Mouse (Mus musculus) small intestine, adult 2 months (tissue): Measurements from ENCODE around the gene D630039A03Rik. TPM values are rescaled to one million over a fixed set of nuclear protein-coding genes. Genes with fewer than 3 reads are reported as not detected.

Experiments
- H3K27ac ChIP-seq: fragments of 200-500 bp; 2 replicates; pipeline ENCODE4 v1.5.1; 2012; ENCODE audit warnings: low read depth, low read length, control low read depth, inconsistent platforms; ENCODE audit not compliant: insufficient read depth
- H3K27me3 ChIP-seq: fragments of 200-500 bp; 2 replicates; pipeline ENCODE4 v1.6.1; 2012; ENCODE audit warnings: mild to moderate bottlenecking, moderate library complexity, low read length, inconsistent platforms; ENCODE audit not compliant: control insufficient read depth, insufficient read depth
- H3K36me3 ChIP-seq: fragments of 200-500 bp; 2 replicates; pipeline ENCODE4 v1.6.1; 2012; ENCODE audit warnings: mild to moderate bottlenecking, low read length, control low read depth, inconsistent platforms; ENCODE audit not compliant: control insufficient read depth, insufficient read depth
- H3K4me1 ChIP-seq: fragments of 200-500 bp; 2 replicates; pipeline ENCODE4 v1.6.1; 2012; ENCODE audit warnings: low read length, inconsistent platforms, mixed read lengths; ENCODE audit not compliant: control insufficient read depth, insufficient read depth, insufficient read length
- H3K4me3 ChIP-seq: fragments of 200-500 bp; 2 replicates; pipeline ENCODE4 v1.5.1; 2012; ENCODE audit warnings: low read depth, mild to moderate bottlenecking, control low read depth, inconsistent platforms, low read length, moderate library complexity
- CTCF ChIP-seq: fragments of 200-500 bp; IDR thresholded peaks from 2 replicates; pipeline ENCODE4 v1.5.1; 2012; ENCODE audit warnings: low read depth, mild to moderate bottlenecking, control low read depth, inconsistent platforms, low read length, moderate library complexity, mixed read lengths; ENCODE audit not compliant: insufficient replicate concordance, insufficient read length; ENCODE audit errors: extremely low read depth
- POLR2A ChIP-seq: fragments of 200-500 bp; IDR thresholded peaks from 2 replicates; pipeline ENCODE4 v1.6.1; 2012; ENCODE audit warnings: low read depth, mild to moderate bottlenecking, control low read depth, inconsistent platforms, low read length, moderate library complexity
- WGBS: fragments of 180-500 bp; shearing (Covaris S2); methylation state at CpG from one replicate; pipeline ENCODE4 v1.1.7; 2018; 5-methylcytosine and 5-hydroxymethylcytosine counted together
- polyA plus RNA-seq: library from polyadenylated mRNA; depleted of rRNA; stranded (reverse); fragments of >200 nt; gene quantifications from 2 replicates; pipeline ENCODE4 v1.2.3, GENCODE M21; 2012; rRNA removed

Gene D630039A03Rik
- polyA plus RNA-seq, 1 experiment: 13.4 TPM

- H3K4me3 ChIP-seq: no peak overlapping the region
- WGBS: 86% methylated on average over 5 of the region's 5 CpGs
- no peaks in the 10 kb centered on the region for H3K36me3 ChIP-seq
- H3K4me1 ChIP-seq: no peaks in the 10 kb centered on the region
- no peak overlapping the region for H3K27ac ChIP-seq
- no peaks in the 10 kb centered on the region for H3K27me3 ChIP-seq
- TF ChIP-seq POLR2A: no peak
- TF ChIP-seq CTCF: no peak
Observed at GRCm38 (mm10) chr4:57879137-57879536, 37.0 kb downstream of the D630039A03Rik start.

DNA sequence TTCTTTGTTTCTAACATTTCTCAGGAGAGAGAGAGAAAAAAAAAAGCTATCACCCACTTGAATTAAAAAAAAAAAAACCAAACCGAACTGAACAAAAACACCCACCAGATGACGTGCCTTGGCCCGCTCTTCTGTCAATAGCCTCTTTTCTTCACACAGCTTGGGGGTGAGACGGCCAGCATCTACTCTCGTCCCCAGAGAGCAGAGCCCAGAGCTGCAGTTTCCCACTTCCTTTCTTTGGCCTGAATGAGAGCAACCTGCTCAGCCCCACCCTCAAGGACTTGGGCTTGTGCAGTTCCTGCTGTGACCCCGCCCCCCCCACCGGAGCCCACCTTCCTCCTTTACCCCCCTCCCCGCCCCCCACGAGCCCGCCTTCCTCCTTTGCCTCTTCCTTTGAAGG, 48.6 kb downstream of the D630039A03Rik start:
- H3K4me3 ChIP-seq: no peak overlapping the region
- no peaks in the 10 kb centered on the region for H3K27me3 ChIP-seq
- no peak for TF ChIP-seq CTCF
- no peak for TF ChIP-seq POLR2A
- H3K4me1 ChIP-seq: no peaks in the 10 kb centered on the region
- no peaks in the 10 kb centered on the region for H3K36me3 ChIP-seq
- H3K27ac ChIP-seq: no peak overlapping the region
- 54% methylated on average over 10 of the region's 10 CpGs for whole genome bisulfite sequencing

DNA sequence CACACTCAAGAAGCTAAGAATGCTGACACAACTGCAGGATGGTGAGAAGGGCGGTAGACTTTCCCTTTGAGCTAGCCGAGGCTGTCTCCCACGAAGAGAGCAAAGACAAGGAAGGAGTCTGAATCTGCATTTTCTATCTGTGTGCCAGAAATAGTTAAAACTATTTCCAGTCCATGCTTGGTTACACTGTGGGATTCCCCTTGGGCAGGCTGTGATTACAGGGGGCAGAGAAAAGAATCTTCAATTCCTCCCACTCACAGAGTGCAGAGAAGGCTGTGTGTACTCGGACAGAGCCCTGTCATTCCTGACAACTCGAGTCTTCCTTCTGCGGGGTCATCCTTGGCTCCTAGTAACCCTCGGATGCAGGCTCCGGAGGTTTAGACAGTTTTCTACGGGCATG, 49.1 kb downstream of the D630039A03Rik start:
- Histone ChIP-seq H3K27me3 (no peaks in the 10 kb centered on the region), H3K36me3 (no peaks in the 10 kb centered on the region), H3K4me1 (no peaks in the 10 kb centered on the region), H3K27ac (peak overlapping the region; percentile 35; the same call in 1 of the 2 replicates), H3K4me3 (no peak overlapping the region)
- TF ChIP-seq CTCF (no peak), POLR2A (no peak)
- 65% methylated on average over 9 of the region's 9 CpGs for WGBS

- no peak overlapping the region for H3K27ac ChIP-seq
- H3K27me3 ChIP-seq: no peaks in the 10 kb centered on the region
- peaks cover 2% of the 10 kb centered on the region; the same call in 1 of the 2 replicates for H3K4me1 ChIP-seq
- no peak overlapping the region for H3K4me3 ChIP-seq
- no peak for TF ChIP-seq CTCF
- 36% methylated on average over 2 of the region's 2 CpGs for WGBS
- H3K36me3 ChIP-seq: no peaks in the 10 kb centered on the region
Observed at GRCm38 (mm10) chr4:57866088-57866487, 50.0 kb downstream of the D630039A03Rik start.

DNA sequence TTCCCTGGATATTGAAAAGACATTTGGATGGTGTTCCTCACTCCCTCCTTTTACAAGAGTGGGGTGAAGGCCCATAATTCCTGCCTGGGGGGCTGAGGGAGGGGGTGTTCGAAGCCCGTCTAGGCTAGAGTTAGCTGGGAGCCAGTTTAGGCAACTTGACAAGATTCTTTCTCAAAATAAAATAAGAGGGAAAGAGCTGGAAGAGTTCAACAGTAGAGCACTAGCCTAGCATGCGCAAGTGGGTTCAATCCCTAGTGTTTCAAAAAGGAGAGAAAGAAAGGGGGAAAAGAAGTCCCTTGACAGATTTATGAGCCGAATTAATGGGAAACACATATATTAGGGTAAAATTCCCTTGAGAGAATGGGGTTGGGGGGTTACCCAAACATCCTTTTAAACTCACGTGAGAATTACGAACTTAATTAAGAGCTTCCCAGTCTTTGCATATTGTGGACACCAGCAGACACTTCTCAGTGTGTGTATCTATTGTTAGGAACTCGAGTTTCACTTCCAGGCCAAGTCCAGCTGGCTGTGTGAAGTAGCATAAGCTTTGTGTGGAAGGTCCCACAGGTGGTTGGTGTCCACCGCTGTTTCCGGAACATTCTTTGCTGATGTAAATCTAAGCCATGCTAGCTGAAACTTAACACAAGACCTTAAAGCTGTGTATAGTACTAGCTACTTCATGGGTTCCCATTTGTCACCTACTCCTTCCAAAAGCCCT, 53.7 kb downstream of the D630039A03Rik start:
- H3K27me3 ChIP-seq: no peaks in the 10 kb centered on the region
- H3K4me3 ChIP-seq: no peak overlapping the region
- H3K36me3 ChIP-seq: no peaks in the 10 kb centered on the region
- peaks cover 2% of the 10 kb centered on the region; the same call in 1 of the 2 replicates for H3K4me1 ChIP-seq
- H3K27ac ChIP-seq: no peak overlapping the region
- 73% methylated on average over 9 of the region's 9 CpGs for WGBS
- TF ChIP-seq CTCF: no peak
- no peak for TF ChIP-seq POLR2A

DNA sequence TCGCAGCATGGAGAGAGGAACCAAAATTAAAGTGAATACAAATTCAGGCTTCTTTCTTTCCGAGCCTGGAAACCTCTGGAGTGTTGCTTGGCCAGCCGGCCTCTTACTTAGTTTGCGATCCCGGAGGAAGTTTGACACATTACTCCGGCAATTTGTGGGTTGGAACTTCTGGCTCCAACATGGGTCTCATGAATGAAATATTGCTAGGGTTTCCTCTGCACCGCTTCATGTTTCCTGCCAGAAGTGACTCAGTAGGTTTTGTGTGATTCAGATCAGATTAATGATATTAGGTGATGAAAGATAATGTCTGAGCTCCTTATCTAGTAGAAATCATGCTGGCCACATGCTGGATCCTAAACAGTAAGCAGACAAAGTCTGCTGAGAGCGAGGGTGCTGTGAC, 54.2 kb downstream of the D630039A03Rik start:
- WGBS: 71% methylated on average over 8 of the region's 8 CpGs
- H3K27ac ChIP-seq: no peak overlapping the region
- no peak for TF ChIP-seq POLR2A
- no peak for TF ChIP-seq CTCF
- peaks cover 2% of the 10 kb centered on the region; the same call in 1 of the 2 replicates for H3K4me1 ChIP-seq
- no peak overlapping the region for H3K4me3 ChIP-seq
- H3K36me3 ChIP-seq: no peaks in the 10 kb centered on the region
- H3K27me3 ChIP-seq: no peaks in the 10 kb centered on the region

DNA sequence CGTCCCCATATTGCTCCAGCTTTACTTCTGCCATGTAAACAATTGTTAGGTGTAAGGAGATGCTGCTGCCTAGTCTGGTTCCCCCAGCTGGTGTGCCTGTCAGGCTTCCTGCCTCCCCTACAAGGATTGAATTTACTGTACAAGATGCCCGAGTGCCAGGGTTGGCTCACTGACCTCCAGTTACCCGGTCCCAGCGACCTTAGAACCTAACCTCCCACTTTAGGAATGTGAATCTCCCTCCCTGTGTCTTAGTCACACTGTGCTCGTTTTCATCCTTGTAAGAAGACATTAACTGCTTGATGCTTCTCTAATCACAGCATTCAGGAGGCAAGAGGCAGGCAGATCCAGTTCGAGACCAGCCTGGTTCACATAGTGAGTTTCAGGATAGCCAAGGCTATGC, 54.9 kb downstream of the D630039A03Rik start:
- 65% methylated on average over 6 of the region's 6 CpGs for WGBS
- TF ChIP-seq POLR2A (no peak), CTCF (no peak)
- Histone ChIP-seq H3K27ac (no peak overlapping the region), H3K4me3 (no peak overlapping the region), H3K27me3 (no peaks in the 10 kb centered on the region), H3K36me3 (no peaks in the 10 kb centered on the region), H3K4me1 (peaks cover 2% of the 10 kb centered on the region; the same call in 1 of the 2 replicates)

GRCm38 (mm10) chr4:57860204-57860611, 55.9 kb downstream of the D630039A03Rik start:
- WGBS: 62% methylated on average over 6 of the region's 6 CpGs
- TF ChIP-seq POLR2A (no peak), CTCF (no peak)
- H3K27ac ChIP-seq: no peak overlapping the region

More at GRCm38 (mm10) chr4:57860204-57860611, 55.9 kb downstream of the D630039A03Rik start:
- Histone ChIP-seq H3K4me1 (peaks cover 2% of the 10 kb centered on the region; the same call in 1 of the 2 replicates), H3K4me3 (no peak overlapping the region), H3K36me3 (no peaks in the 10 kb centered on the region), H3K27me3 (no peaks in the 10 kb centered on the region)

Other genes with a start within 250 kb of the D630039A03Rik start
- gene Akap2, start 198.6 kb downstream of the D630039A03Rik start, polyA plus RNA-seq: 5.5 and 7.6 TPM in 2 replicates
- gene Txn1, start 40.1 kb upstream of the D630039A03Rik start, polyA plus RNA-seq: 67.4 and 181 TPM in 2 replicates
- not detected in 2 replicates for gene Txndc8, start 92.8 kb upstream of the D630039A03Rik start, polyA plus RNA-seq